Mouse (Mus musculus): Measurements from ENCODE around the gene Epc2. TPM values are rescaled to one million over a fixed set of nuclear protein-coding genes. Genes with fewer than 3 reads are reported as not detected.
A peak's percentile ranks its signal among the peaks of the same experiment; 100 is the strongest.

The Epc2 gene
- total RNA-seq (2014; rRNA removed) (47.7 and 80.4 TPM in 2 replicates), polyA plus RNA-seq (2015; fragmentation: Nextera tagmentation; extraction: Ambion mirVana) (8.0 and 9.2 TPM in 2 replicates)

DNA sequence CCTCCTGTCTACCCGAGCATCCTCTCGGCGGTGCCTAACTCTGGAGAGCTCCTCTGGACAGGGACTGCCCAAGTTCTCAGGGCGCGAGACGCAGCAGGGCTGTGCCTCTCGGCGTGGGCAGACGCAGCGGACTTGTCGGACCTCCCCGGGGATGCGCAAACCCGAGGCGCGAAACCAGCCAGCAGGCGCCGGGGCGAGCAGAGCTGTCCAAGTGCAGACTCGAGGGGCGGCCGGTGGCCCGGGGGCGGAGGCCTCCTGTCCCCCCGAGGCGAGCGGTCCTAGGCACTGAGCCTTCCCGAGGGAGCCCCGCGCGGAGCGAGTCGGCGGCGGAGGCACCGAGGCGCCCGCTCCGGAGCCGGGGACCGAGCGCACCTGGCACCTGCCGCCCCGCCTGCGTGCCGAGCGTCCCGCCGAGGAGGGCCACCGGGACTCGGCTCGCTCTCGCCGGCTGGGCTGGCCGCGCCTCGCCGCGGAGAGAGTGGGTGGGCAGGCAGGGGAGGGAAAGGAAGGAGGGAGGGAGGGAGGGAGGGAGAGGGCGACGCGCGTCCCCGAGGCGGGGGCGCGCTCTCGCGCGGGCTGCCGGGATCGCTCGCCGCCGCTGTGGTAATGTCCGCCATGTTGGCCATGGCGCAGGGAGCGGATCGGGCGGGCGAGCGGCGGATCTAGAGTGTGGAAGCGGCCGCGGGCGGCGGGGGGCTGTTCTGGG is at the start of gene Epc2:
Gene Epc2 (plus strand): TSS at position 556 of the 706 bp plus-strand sequence.
- Histone ChIP-seq H3K36me3 (ENCODE audit: insufficient read depth) (no peaks in the 10 kb centered on the region), H3K27ac (ENCODE audit: low read depth, low read length) (peak within 1 kb of the TSS; percentile 99), H3K9me3 (ENCODE audit: low read length) (no peaks in the 10 kb centered on the region), H3K4me2 (ENCODE audit: low read depth) (peak within 1 kb of the TSS; percentile 90), H3K9ac (peak within 1 kb of the TSS; percentile 95), H3K27me3 (ENCODE audit: insufficient read depth, low read length) (no peaks in the 10 kb centered on the region), H3K4me3 (ENCODE audit: low read depth, low read length) (peak within 1 kb of the TSS; percentile 97), H3K4me1 (ENCODE audit: insufficient read depth) (no peaks in the 10 kb centered on the region)
- ATAC-seq, result peak; percentile 77
- TF ChIP-seq CTCF (IDR thresholded peaks at IDR 0.05; ENCODE audit: low read depth), result 0 out of 2 replicates have a peak, but pooled peaks have one; percentile 21
- 2% methylated on average over 75 of the region's 88 CpGs for WGBS
- peak; percentile 93 for DNase-seq

DNA sequence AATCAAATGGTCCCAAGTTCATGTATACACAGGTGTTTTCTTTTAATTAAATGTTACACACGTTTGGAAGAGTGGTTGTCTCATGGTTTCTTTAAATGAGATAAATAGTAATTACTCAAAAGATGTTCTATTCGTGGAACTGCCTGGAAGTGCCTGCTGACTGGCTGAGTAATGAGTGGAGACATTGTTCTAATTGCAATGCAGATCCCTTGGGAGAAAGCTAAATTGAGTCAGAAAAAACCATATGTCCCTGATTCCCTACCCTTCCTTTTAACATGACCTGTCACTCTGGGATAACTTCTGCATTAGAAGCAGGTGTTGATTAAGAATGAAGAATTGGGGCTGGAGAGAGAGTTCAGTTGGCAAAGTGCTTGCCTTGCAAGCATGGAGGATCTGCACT is 45.3 kb upstream of the Epc2 start:
- WGBS, result 21% methylated on average over 2 of the region's 2 CpGs
- no peak overlapping the region for H3K4me2 ChIP-seq (ENCODE audit: low read depth)
- H3K27me3 ChIP-seq (ENCODE audit: insufficient read depth, low read length), result no peaks in the 10 kb centered on the region
- TF ChIP-seq CTCF (IDR thresholded peaks at IDR 0.05; ENCODE audit: low read depth), result no peak
- no peaks in the 10 kb centered on the region for H3K4me1 ChIP-seq (ENCODE audit: insufficient read depth)
- no peak overlapping the region for H3K9ac ChIP-seq
- H3K4me3 ChIP-seq (ENCODE audit: low read depth, low read length), result no peak overlapping the region
- H3K27ac ChIP-seq (ENCODE audit: low read depth, low read length), result no peak overlapping the region
- DNase-seq (no peak), ATAC-seq (no peak)
- no peaks in the 10 kb centered on the region for H3K9me3 ChIP-seq (ENCODE audit: low read length)
- H3K36me3 ChIP-seq (ENCODE audit: insufficient read depth), result no peaks in the 10 kb centered on the region

DNA sequence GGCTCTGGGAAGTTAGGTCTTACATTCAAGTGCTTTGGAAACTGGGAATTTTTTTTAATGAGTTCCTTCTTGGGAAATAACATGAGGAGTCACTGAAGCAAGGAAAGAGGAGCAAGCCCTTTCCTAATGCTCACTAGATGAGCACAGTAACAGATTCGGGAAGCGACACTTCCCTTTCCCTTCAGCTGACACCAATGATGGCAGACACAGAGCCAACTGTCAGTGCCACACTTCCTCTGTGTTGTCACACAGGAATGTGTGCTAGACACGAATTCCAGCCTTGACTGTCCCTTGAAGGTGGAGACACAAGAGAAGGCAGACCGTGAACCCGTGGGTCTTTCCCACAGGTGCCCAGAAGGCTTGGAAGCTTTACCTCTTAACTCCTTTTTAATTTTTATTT is 39.6 kb upstream of the Epc2 start:
- TF ChIP-seq CTCF (IDR thresholded peaks at IDR 0.05; ENCODE audit: low read depth), result no peak
- Histone ChIP-seq H3K36me3 (ENCODE audit: insufficient read depth) (no peaks in the 10 kb centered on the region), H3K4me2 (ENCODE audit: low read depth) (no peak overlapping the region), H3K27ac (ENCODE audit: low read depth, low read length) (no peak overlapping the region), H3K27me3 (ENCODE audit: insufficient read depth, low read length) (no peaks in the 10 kb centered on the region), H3K4me1 (ENCODE audit: insufficient read depth) (no peaks in the 10 kb centered on the region), H3K9ac (no peak overlapping the region), H3K9me3 (ENCODE audit: low read length) (no peaks in the 10 kb centered on the region), H3K4me3 (ENCODE audit: low read depth, low read length) (no peak overlapping the region)
- no peak for ATAC-seq
- WGBS, result 87% methylated on average over 5 of the region's 5 CpGs
- DNase-seq, result no peak

DNA sequence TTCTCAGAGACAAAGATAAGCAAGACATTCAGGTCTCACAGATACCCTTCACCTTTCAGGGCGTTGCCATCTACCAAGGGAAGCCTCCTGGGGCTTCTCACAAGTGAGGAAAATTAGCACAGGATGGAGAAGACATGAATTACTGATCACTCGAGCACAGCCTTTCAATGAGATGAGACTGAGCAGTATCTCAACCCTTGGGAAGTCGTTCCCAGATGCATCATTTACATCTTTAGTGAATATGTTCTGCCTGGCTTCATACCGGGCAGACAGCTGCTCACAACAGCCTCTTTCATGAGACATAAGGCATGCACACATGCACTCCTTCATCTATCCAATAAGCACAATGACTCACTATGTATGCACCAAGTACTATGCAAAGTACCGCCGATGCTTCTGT is 38.7 kb upstream of the Epc2 start:
- DNase-seq (peak; percentile 26), ATAC-seq (peak; percentile 75)
- Histone ChIP-seq H3K4me3 (ENCODE audit: low read depth, low read length) (no peak overlapping the region), H3K36me3 (ENCODE audit: insufficient read depth) (no peaks in the 10 kb centered on the region), H3K4me2 (ENCODE audit: low read depth) (no peak overlapping the region), H3K9me3 (ENCODE audit: low read length) (no peaks in the 10 kb centered on the region), H3K9ac (no peak overlapping the region), H3K4me1 (ENCODE audit: insufficient read depth) (no peaks in the 10 kb centered on the region), H3K27ac (ENCODE audit: low read depth, low read length) (no peak overlapping the region), H3K27me3 (ENCODE audit: insufficient read depth, low read length) (no peaks in the 10 kb centered on the region)
- 64% methylated on average over 6 of the region's 6 CpGs for WGBS
- no peak for TF ChIP-seq CTCF (IDR thresholded peaks at IDR 0.05; ENCODE audit: low read depth)

DNA sequence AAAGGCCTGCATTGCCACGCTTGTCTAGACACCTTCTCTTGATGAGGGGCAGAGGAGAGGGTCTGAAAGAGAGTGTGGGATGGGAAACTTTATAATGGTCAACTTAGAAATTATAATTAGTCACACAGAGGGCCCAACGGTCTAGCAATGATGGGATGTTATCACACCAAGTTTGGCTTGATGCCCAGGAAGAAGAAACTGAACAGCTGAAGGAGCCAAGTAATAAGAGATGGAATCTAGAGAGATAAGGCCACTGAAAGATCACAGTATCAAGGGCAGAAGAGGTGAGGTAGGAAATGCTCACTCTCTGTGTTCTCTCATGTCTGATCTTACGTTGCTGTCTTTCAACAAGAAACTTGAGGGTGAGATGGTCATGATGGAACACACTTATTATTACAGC is 35.4 kb upstream of the Epc2 start:
- WGBS, result 61% methylated on average over 3 of the region's 3 CpGs
- no peak for DNase-seq
- Histone ChIP-seq H3K4me2 (ENCODE audit: low read depth) (no peak overlapping the region), H3K9ac (no peak overlapping the region), H3K4me3 (ENCODE audit: low read depth, low read length) (no peak overlapping the region), H3K27me3 (ENCODE audit: insufficient read depth, low read length) (no peaks in the 10 kb centered on the region), H3K9me3 (ENCODE audit: low read length) (no peaks in the 10 kb centered on the region), H3K36me3 (ENCODE audit: insufficient read depth) (no peaks in the 10 kb centered on the region), H3K4me1 (ENCODE audit: insufficient read depth) (no peaks in the 10 kb centered on the region), H3K27ac (ENCODE audit: low read depth, low read length) (no peak overlapping the region)
- ATAC-seq, result no peak
- no peak for TF ChIP-seq CTCF (IDR thresholded peaks at IDR 0.05; ENCODE audit: low read depth)

DNA sequence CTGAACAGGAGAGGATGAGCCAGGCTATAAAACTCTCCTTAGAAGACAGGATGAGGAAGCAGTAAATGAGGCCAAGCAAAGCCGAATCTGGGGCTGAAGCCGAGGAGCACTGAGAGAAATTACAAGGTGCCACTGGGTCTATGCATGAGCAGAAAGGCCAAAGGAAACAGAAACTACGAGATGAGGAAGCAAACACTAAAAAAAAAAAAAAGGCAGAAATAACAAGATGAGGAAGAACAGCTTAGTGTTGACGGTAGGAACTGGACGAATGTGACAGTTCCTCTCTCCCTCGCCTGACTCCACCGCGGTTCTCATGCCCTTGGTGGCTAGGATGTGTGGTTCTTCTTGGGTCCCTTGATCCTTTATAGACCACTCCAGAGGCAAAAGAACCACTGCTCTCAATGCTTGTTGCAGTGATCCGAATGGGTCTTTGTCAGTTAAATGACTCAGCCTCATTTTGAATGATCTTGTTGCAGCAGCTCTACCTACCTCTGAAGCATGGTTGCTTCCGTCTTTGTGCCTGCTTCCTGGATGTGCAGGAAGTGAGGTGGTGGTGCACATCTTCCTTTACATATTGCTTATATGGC is 34.2 kb upstream of the Epc2 start:
- Histone ChIP-seq H3K27ac (ENCODE audit: low read depth, low read length) (no peak overlapping the region), H3K9ac (no peak overlapping the region), H3K4me2 (ENCODE audit: low read depth) (no peak overlapping the region), H3K36me3 (ENCODE audit: insufficient read depth) (no peaks in the 10 kb centered on the region), H3K9me3 (ENCODE audit: low read length) (no peaks in the 10 kb centered on the region), H3K27me3 (ENCODE audit: insufficient read depth, low read length) (no peaks in the 10 kb centered on the region), H3K4me1 (ENCODE audit: insufficient read depth) (no peaks in the 10 kb centered on the region), H3K4me3 (ENCODE audit: low read depth, low read length) (no peak overlapping the region)
- ATAC-seq (no peak), DNase-seq (no peak)
- no peak for TF ChIP-seq CTCF (IDR thresholded peaks at IDR 0.05; ENCODE audit: low read depth)
- WGBS, result 80% methylated on average over 10 of the region's 10 CpGs

DNA sequence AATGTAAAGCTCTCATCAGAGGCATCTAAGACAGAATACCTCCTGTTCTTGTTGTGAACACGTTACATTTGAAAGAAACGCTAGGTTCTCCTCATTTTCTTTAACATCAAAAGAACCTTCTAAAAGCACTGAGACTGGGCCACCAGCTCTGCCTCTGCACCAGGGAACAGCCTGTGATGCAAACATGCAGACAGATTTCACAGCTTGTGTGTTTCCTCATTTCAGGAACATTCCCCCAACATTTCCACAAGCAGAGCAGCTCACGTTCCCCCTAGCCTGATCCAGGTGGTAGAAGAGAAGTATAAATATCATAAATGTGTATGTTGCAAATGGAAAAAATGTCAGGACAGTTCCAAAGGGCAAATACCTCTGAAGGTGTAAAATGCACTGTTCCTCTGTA is 30.9 kb upstream of the Epc2 start:
- H3K4me2 ChIP-seq (ENCODE audit: low read depth), result no peak overlapping the region
- H3K4me3 ChIP-seq (ENCODE audit: low read depth, low read length), result no peak overlapping the region
- WGBS, result 83% methylated on average over 3 of the region's 3 CpGs
- H3K4me1 ChIP-seq (ENCODE audit: insufficient read depth), result no peaks in the 10 kb centered on the region
- TF ChIP-seq CTCF (IDR thresholded peaks at IDR 0.05; ENCODE audit: low read depth), result no peak
- DNase-seq (no peak), ATAC-seq (no peak)
- no peaks in the 10 kb centered on the region for H3K9me3 ChIP-seq (ENCODE audit: low read length)
- no peaks in the 10 kb centered on the region for H3K36me3 ChIP-seq (ENCODE audit: insufficient read depth)
- H3K27ac ChIP-seq (ENCODE audit: low read depth, low read length), result no peak overlapping the region
- H3K27me3 ChIP-seq (ENCODE audit: insufficient read depth, low read length), result no peaks in the 10 kb centered on the region
- no peak overlapping the region for H3K9ac ChIP-seq
